Mouse (Mus musculus) cortical plate, adult 2 months (tissue): ENCODE measurements around the gene Isy1. TPM values are rescaled to one million over a fixed set of nuclear protein-coding genes. Genes with fewer than 3 reads are reported as not detected.

Source experiments
- H3K27ac ChIP-seq: fragments of 200-500 bp; 2 replicates; pipeline ENCODE4 v1.5.1; 2012; ENCODE audit warnings: low read length, control low read depth, inconsistent platforms; ENCODE audit not compliant: insufficient read depth
- H3K4me1 ChIP-seq: fragments of 200-500 bp; 2 replicates; pipeline ENCODE4 v1.6.1; 2011; ENCODE audit warnings: low read length; ENCODE audit not compliant: control insufficient read depth, insufficient read depth
- H3K4me3 ChIP-seq: fragments of 200-500 bp; 2 replicates; pipeline ENCODE4 v1.5.1; 2011; ENCODE audit warnings: mild to moderate bottlenecking, low read length, control low read depth; ENCODE audit not compliant: insufficient read depth
- CTCF ChIP-seq: fragments of 200-500 bp; IDR thresholded peaks from 2 replicates; pipeline ENCODE4 v1.5.1; 2011; ENCODE audit warnings: mild to moderate bottlenecking, control low read depth, low read length; ENCODE audit not compliant: insufficient read depth; ENCODE audit errors: extremely low read depth
- POLR2A ChIP-seq: fragments of 200-500 bp; IDR thresholded peaks from 2 replicates; pipeline ENCODE4 v1.6.1; 2011; ENCODE audit warnings: mild to moderate bottlenecking, low read length, control low read depth; ENCODE audit not compliant: insufficient read depth; ENCODE audit errors: extremely low read depth
- polyA plus RNA-seq: library from polyadenylated mRNA; depleted of rRNA; stranded (reverse); fragments of >200 nt; gene quantifications from 2 replicates; pipeline ENCODE4 v1.2.3, GENCODE M21; 2012

Gene Isy1
- polyA plus RNA-seq, 1 experiment, result 25.1 TPM

GRCm38 (mm10) chr6:87851871-87852270 lies 13.3 kb upstream of the Isy1 start:
- H3K4me1 ChIP-seq, result peaks cover 4% of the 10 kb centered on the region
- H3K27ac ChIP-seq, result no peak overlapping the region
- TF ChIP-seq CTCF (no peak), POLR2A (no peak)
- no peak overlapping the region for H3K4me3 ChIP-seq

GRCm38 (mm10) chr6:87850900-87851614 lies 12.5 kb upstream of the Isy1 start, which contains the start of gene Cnbp:
Gene Cnbp, minus strand, starts transcription at chr6:87851106.
- Histone ChIP-seq H3K4me3 (peak within 1 kb of the TSS; percentile 95), H3K27ac (peak within 1 kb of the TSS; percentile 97), H3K4me1 (peaks cover 6% of the 10 kb centered on the region)
- TF ChIP-seq CTCF, result no peak
- peak; percentile 77 for TF ChIP-seq POLR2A

DNA sequence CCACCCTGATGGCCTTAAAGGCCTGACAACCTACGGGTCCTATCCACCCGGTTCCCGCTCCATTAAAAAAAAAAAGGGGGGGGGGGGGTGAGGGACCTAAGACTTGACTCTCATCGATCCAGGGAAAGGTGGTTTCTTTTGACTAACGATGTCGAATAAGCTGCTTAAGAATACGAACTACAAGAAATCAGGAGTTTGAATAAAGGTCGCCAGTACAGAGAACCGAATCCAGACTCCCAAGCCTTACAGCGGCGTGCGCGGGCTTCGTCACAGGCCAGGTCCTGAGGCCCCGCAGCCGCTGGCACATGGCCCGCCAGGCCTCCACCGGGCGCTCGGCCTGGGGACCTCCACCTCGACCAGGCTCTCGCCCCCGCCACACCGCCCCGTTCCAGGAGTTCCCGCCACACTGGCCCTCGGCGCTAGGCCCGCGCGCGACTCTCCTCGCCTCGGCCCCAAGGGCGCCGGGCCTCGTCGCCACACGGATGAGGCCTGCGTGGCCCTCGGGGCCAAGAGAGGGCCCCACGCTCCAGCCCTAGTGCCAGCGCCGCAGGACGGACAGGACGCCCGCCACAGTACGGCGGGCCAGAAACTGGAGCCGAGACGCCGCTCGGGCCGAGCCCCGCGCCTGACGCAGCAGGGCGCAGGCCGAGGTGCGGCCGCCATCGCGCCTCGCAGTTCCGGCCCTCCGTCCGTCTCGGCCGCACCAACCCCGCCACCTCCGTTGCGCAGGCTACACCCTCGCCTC lies 11.7 kb upstream of the Isy1 start:
- Histone ChIP-seq H3K4me3 (peak overlapping the region; percentile 95), H3K27ac (peak overlapping the region; percentile 97), H3K4me1 (peaks cover 6% of the 10 kb centered on the region)
- TF ChIP-seq POLR2A (no peak), CTCF (no peak)

DNA sequence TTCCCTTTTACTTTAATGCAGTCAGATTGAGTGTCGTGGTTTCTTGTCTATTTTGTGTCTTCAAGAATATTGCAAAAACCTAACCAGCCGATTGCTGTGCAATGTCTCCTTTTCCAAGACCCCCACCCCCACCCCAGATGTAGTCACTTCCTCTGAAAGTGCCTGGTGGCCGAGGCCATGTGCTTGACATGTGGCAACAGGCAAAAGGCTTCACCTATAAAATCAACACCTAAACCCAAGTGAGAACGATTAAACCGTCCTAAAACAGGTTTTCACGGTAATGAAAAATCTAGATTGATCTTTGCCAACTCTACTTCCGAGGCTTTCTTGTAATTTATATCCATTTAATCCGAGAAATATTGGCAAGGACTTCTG lies 11.2 kb upstream of the Isy1 start:
- no peak for TF ChIP-seq POLR2A
- TF ChIP-seq CTCF, result no peak
- peak overlapping the region; percentile 95 for H3K4me3 ChIP-seq
- no peak overlapping the region for H3K27ac ChIP-seq
- peaks cover 6% of the 10 kb centered on the region for H3K4me1 ChIP-seq

DNA sequence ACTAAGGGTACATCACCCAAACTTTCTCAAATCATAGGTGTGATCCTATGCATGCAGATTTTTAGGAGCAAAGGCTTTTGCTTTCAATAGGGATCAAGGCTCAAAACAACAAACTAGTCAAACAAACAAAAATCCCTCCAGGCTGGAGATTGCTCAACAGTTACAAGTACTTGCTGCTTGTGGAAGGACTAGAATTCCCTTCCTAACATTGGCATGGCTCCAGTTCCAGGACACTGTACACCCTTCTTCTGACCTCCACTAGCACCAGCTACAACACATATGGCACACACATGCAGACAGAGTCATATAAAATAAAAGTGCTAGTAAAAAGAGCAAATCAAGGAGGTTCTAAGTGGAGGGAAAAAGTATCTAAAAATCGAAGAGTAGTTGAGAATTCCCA lies 8.2 kb upstream of the Isy1 start:
- peaks cover 6% of the 10 kb centered on the region for H3K4me1 ChIP-seq

GRCm38 (mm10) chr6:87845031-87845695 lies 6.6 kb upstream of the Isy1 start:
- no peak overlapping the region for H3K27ac ChIP-seq
- peaks cover 6% of the 10 kb centered on the region for H3K4me1 ChIP-seq
- H3K4me3 ChIP-seq, result no peak overlapping the region
- no peak for TF ChIP-seq POLR2A
- no peak for TF ChIP-seq CTCF

More for the DNA sequence above, 8.2 kb upstream of the Isy1 start:
- H3K27ac ChIP-seq, result no peak overlapping the region
- TF ChIP-seq POLR2A, result no peak
- no peak for TF ChIP-seq CTCF
- H3K4me3 ChIP-seq, result no peak overlapping the region

GRCm38 (mm10) chr6:87842254-87842653 lies 3.7 kb upstream of the Isy1 start:
- TF ChIP-seq CTCF, result no peak
- TF ChIP-seq POLR2A, result no peak
- H3K27ac ChIP-seq, result no peak overlapping the region
- H3K4me1 ChIP-seq, result peaks cover 3% of the 10 kb centered on the region
- no peak overlapping the region for H3K4me3 ChIP-seq

- Histone ChIP-seq H3K4me3 (no peak overlapping the region), H3K4me1 (peaks cover 3% of the 10 kb centered on the region; the same call in 1 of the 2 replicates), H3K27ac (no peak overlapping the region)
- TF ChIP-seq POLR2A (no peak), CTCF (no peak)
These were observed 3.0 kb upstream of the Isy1 start for GRCm38 (mm10) chr6:87841635-87842034.

GRCm38 (mm10) chr6:87839797-87840341 lies 1.3 kb upstream of the Isy1 start:
- Histone ChIP-seq H3K4me3 (no peak overlapping the region), H3K4me1 (peaks cover 2% of the 10 kb centered on the region; the same call in 1 of the 2 replicates), H3K27ac (no peak overlapping the region)
- no peak for TF ChIP-seq CTCF
- TF ChIP-seq POLR2A, result no peak
